Mouse (Mus musculus) ovary, adult 10 weeks (tissue): ENCODE data around the gene Gm4133. TPM values are rescaled to one million over a fixed set of nuclear protein-coding genes. Genes with fewer than 3 reads are reported as not detected.

Source experiments
- polyA plus RNA-seq: library from polyadenylated mRNA; stranded (reverse); fragments of 350-450 nt; fragmentation: Illumina TruSeq; extraction: RNeasy Lipid Tissue Mini Kit (QIAGEN cat#74804); gene quantifications from one replicate; pipeline ENCODE4 v1.2.3, GENCODE M21; 2014

Gm4133 gene
- polyA plus RNA-seq = not detected

GRCm38 (mm10) chr7:20333965-20334364 lies at the start of gene Gm4133:
Gene Gm4133, minus strand, starts transcription at chr7:20334065.

GRCm38 (mm10) chr7:20375310-20375709 lies 41.4 kb upstream of the Gm4133 start, which contains the start of gene Gm5728:
Gene Gm5728, minus strand, starts transcription at chr7:20375410.

Other genes with a start within 250 kb of the Gm4133 start
- gene Vmn1r91, start 234.4 kb downstream of the Gm4133 start, polyA plus RNA-seq = not detected
- gene Gm16442, start 211.5 kb downstream of the Gm4133 start, polyA plus RNA-seq = not detected
- not detected for gene Vmn1r93, start 195.0 kb downstream of the Gm4133 start, polyA plus RNA-seq
- not detected for gene Vmn1r94, start 165.7 kb downstream of the Gm4133 start, polyA plus RNA-seq
- gene Vmn1r95, start 140.4 kb downstream of the Gm4133 start, polyA plus RNA-seq = not detected
- gene Gm6164, start 128.5 kb downstream of the Gm4133 start, polyA plus RNA-seq = not detected
- not detected for gene Gm4498, start 100.2 kb downstream of the Gm4133 start, polyA plus RNA-seq
- gene Gm5890, start 71.2 kb downstream of the Gm4133 start, polyA plus RNA-seq = not detected
- not detected for gene Gm5728, start 41.3 kb upstream of the Gm4133 start, polyA plus RNA-seq
- gene Vmn1r100, start 83.9 kb upstream of the Gm4133 start, polyA plus RNA-seq = not detected
- gene Vmn1r101, start 108.5 kb upstream of the Gm4133 start, polyA plus RNA-seq = not detected
- not detected for gene Gm10670, start 140.9 kb upstream of the Gm4133 start, polyA plus RNA-seq
- not detected for gene Vmn1r103, start 176.5 kb upstream of the Gm4133 start, polyA plus RNA-seq
- not detected for gene Vmn1r104, start 199.8 kb upstream of the Gm4133 start, polyA plus RNA-seq
- gene Gm5726, start 211.7 kb upstream of the Gm4133 start, polyA plus RNA-seq = not detected
- gene Gm4141, start 242.2 kb upstream of the Gm4133 start, polyA plus RNA-seq = not detected